Comparison of ENCODE assay signal across 25 mouse cellular contexts in the genomic region with DNA sequence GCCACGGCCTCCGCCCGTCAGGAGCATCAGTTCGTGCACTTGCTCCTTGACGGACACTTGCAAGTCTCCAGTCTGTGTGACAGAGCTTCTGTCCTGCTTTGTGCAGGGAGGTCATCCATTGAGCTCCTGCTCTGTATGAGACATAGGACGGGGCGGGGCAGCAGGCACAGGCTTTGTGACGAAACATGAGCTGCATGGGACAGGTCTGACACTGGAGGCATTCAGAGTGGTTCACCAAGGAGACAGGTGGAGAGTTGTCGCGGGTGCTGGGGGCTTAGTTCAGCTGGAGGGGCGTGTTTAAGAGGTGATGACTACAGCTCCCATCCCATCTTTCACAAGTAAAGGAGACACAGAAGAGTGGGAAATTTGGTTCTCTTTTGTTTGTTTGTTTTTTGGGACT. TPM values are rescaled to one million over a fixed set of nuclear protein-coding genes. Genes with fewer than 3 reads are reported as not detected.
A peak's percentile ranks its signal among the peaks of the same experiment; 100 is the strongest.
DNase-seq lines count a peak whose midpoint lies in the region; ATAC-seq and TF ChIP-seq lines count a peak whose summit lies in the region.
"Had no signal": no experiment of that assay in that cellular context is flagged by ENCODE, and none has a peak within 500 bp of the region (broad histone marks: within the 10 kb centered on the region; RNA-seq: fewer than 3 reads in every experiment).

No protein-coding gene starts in this region.

- H3K36me3 ChIP-seq in midbrain, embryonic 11.5 days (ENCODE audit: control insufficient read depth, insufficient read depth, low read length): peaks cover 24% of the 10 kb centered on the region
- H3K36me3 ChIP-seq in midbrain, embryonic 16.5 days (ENCODE audit: control insufficient read depth, insufficient read depth, low read length): peaks cover 38% of the 10 kb centered on the region
- H3K36me3 ChIP-seq in testis, adult 2 months (ENCODE audit: control insufficient read depth, insufficient read depth, low read length): peaks cover 4% of the 10 kb centered on the region
- peaks cover 79% of the 10 kb centered on the region for H3K36me3 ChIP-seq in intestine, postnatal 0 days (ENCODE audit: control insufficient read depth, insufficient read depth)

- H3K4me3 ChIP-seq in midbrain, embryonic 11.5 days (ENCODE audit: low read depth, low read length): no peak overlapping the region
- no peak overlapping the region for H3K4me3 ChIP-seq in midbrain, embryonic 16.5 days (ENCODE audit: low read depth, low read length)
- no peak overlapping the region for H3K4me3 ChIP-seq in testis, adult 2 months (ENCODE audit: control insufficient read depth, low read depth, low read length)
- no peak overlapping the region for H3K4me3 ChIP-seq in intestine, postnatal 0 days (ENCODE audit: low read depth, low read length)

- H3K4me2 ChIP-seq in midbrain, embryonic 11.5 days: no peak overlapping the region
- no peak overlapping the region for H3K4me2 ChIP-seq in midbrain, embryonic 16.5 days (ENCODE audit: low read length)
- no peak overlapping the region for H3K4me2 ChIP-seq in intestine, postnatal 0 days (replicated peaks; ENCODE audit: low read depth)

- TF ChIP-seq POLR2A in testis, adult 2 months (IDR thresholded peaks at IDR 0.05; ENCODE audit: control insufficient read depth, low read depth, low read length): peak; percentile 23; the same call in 1 of the 2 replicates

- H3K9ac ChIP-seq in midbrain, embryonic 11.5 days (ENCODE audit: low read length): no peak overlapping the region
- H3K9ac ChIP-seq in midbrain, embryonic 16.5 days (ENCODE audit: low read depth, low read length): no peak overlapping the region
- H3K9ac ChIP-seq in intestine, postnatal 0 days (ENCODE audit: low read depth, low read length): no peak overlapping the region

- DNase-seq in midbrain, embryonic 11.5 days (ENCODE audit: low spot score, missing footprints): peak; percentile 10
- no peak for DNase-seq in testis, postnatal 14 days (ENCODE audit: low spot score)
- DNase-seq in R1 (ENCODE audit: low read depth, low spot score) (peak; percentile 62), ZHBTc4 (ENCODE audit: low read depth, low spot score) (peak; percentile 55)
- DNase-seq in right cerebral cortex, adult 2 months (ENCODE audit: low spot score in 2 of 2): no peak
- DNase-seq: adrenal gland, adult 2 months; adrenal gland, adult 8-10 months; adrenal gland, postnatal 10 days; adrenal gland, postnatal 14 days; adrenal gland, postnatal 25 days; adrenal gland, postnatal 36 days; B cell, adult 2 months; cerebellum, adult 11 months; cerebellum, adult 11-12 months; cerebellum, adult 18-20 months; cerebellum, adult 2 months had no signal

- H3K27me3 ChIP-seq in midbrain, embryonic 11.5 days (ENCODE audit: control insufficient read depth, insufficient read depth, low read length): no peaks in the 10 kb centered on the region
- H3K27me3 ChIP-seq in midbrain, embryonic 16.5 days (ENCODE audit: control insufficient read depth, insufficient read depth, low read depth, low read length): no peaks in the 10 kb centered on the region
- no peaks in the 10 kb centered on the region for H3K27me3 ChIP-seq in testis, adult 2 months (ENCODE audit: control insufficient read depth, insufficient read depth, low read length)
- no peaks in the 10 kb centered on the region for H3K27me3 ChIP-seq in intestine, postnatal 0 days (replicated peaks; ENCODE audit: control insufficient read depth, insufficient read depth, low read length)
- H3K27me3 ChIP-seq: CH12.LX, Patski had no signal

- no peak for TF ChIP-seq CTCF in testis, adult 2 months (IDR thresholded peaks at IDR 0.05; ENCODE audit: control insufficient read depth, insufficient read depth, insufficient replicate concordance, low read depth, low read length)
- TF ChIP-seq CTCF in intestine, postnatal 0 days (IDR thresholded peaks at IDR 0.05; ENCODE audit: low read depth): no peak

- H3K9me3 ChIP-seq in midbrain, embryonic 11.5 days (ENCODE audit: control insufficient read depth, low read length): no peaks in the 10 kb centered on the region
- H3K9me3 ChIP-seq in midbrain, embryonic 16.5 days (replicated peaks; ENCODE audit: control insufficient read depth, low read length, poor library complexity, severe bottlenecking): no peaks in the 10 kb centered on the region
- H3K9me3 ChIP-seq in intestine, postnatal 0 days (ENCODE audit: control insufficient read depth): no peaks in the 10 kb centered on the region
- H3K9me3 ChIP-seq: G1E had no signal

- no peak overlapping the region for H3K27ac ChIP-seq in midbrain, embryonic 11.5 days (ENCODE audit: low read depth, low read length)
- no peak overlapping the region for H3K27ac ChIP-seq in midbrain, embryonic 16.5 days (ENCODE audit: low read length)
- H3K27ac ChIP-seq in testis, adult 2 months (ENCODE audit: control insufficient read depth, insufficient read depth, low read depth, low read length): no peak overlapping the region
- H3K27ac ChIP-seq in intestine, postnatal 0 days (ENCODE audit: low read depth, low read length): no peak overlapping the region

- no peaks in the 10 kb centered on the region for H3K4me1 ChIP-seq in midbrain, embryonic 11.5 days (ENCODE audit: control insufficient read depth, insufficient read depth, low read length)
- no peaks in the 10 kb centered on the region for H3K4me1 ChIP-seq in midbrain, embryonic 16.5 days (ENCODE audit: control insufficient read depth, insufficient read depth, low read length)
- H3K4me1 ChIP-seq in testis, adult 2 months (ENCODE audit: control insufficient read depth, insufficient read depth, low read length): no peaks in the 10 kb centered on the region
- H3K4me1 ChIP-seq in intestine, postnatal 0 days (replicated peaks; ENCODE audit: control insufficient read depth, insufficient read depth, low read length): no peaks in the 10 kb centered on the region

- ATAC-seq in midbrain, embryonic 11.5 days (ENCODE audit: low FRiP score): no peak
- ATAC-seq in midbrain, embryonic 16.5 days: no peak
- no peak for ATAC-seq in intestine, postnatal 0 days
- ATAC-seq: activated CD4-positive, CD25-positive, alpha-beta regulatory T cell, adult 4 months; CD4-positive, CD25-positive, alpha-beta regulatory T cell, adult 4 months; Patski had no signal

- WGBS in midbrain, embryonic 11.5 days: 94% methylated on average over 11 of the region's 11 CpGs
- WGBS in midbrain, embryonic 16.5 days: 88% methylated on average over 11 of the region's 11 CpGs
- WGBS in intestine, postnatal 0 days: 88% methylated on average over 11 of the region's 11 CpGs

RNA-seq across cellular contexts. Expression of gene Bsdc1, which starts 14.7 kb away (rescaled TPM):
- polyA plus RNA-seq in midbrain, embryonic 11.5 days (2014; fragmentation: Nextera tagmentation; extraction: Ambion mirVana): 23.3 and 23.7 TPM in 2 replicates
- 31.5 and 34.7 TPM in 2 replicates for polyA plus RNA-seq in midbrain, embryonic 16.5 days (2015; fragmentation: Nextera tagmentation; extraction: Ambion mirVana)
- polyA plus RNA-seq in testis, adult 2 months (2012; rRNA removed): 35.5 and 38.2 TPM in 2 replicates
- 23.6 and 24.8 TPM in 2 replicates for polyA plus RNA-seq in intestine, postnatal 0 days (2015; fragmentation: Nextera tagmentation; extraction: Ambion mirVana)

RNA-seq across cellular contexts. Expression of gene Tssk3, which starts 14.8 kb away (rescaled TPM):
- polyA plus RNA-seq in midbrain, embryonic 11.5 days (2014; fragmentation: Nextera tagmentation; extraction: Ambion mirVana): not detected in 2 replicates
- polyA plus RNA-seq in midbrain, embryonic 16.5 days (2015; fragmentation: Nextera tagmentation; extraction: Ambion mirVana): 1.2 TPM in 2 replicates
- 252 and 267 TPM in 2 replicates for polyA plus RNA-seq in testis, adult 2 months (2012; rRNA removed)
- not detected in 2 replicates for polyA plus RNA-seq in intestine, postnatal 0 days (2015; fragmentation: Nextera tagmentation; extraction: Ambion mirVana)
- polyA plus RNA-seq: activated CD4-positive, CD25-positive, alpha-beta regulatory T cell, adult 4 months; adrenal gland, adult 2 months; C2C12; CD4-positive, CD25-positive, alpha-beta regulatory T cell, adult 4 months; G1E; Patski had no signal

RNA-seq across cellular contexts. Expression of gene Fam229a, which starts 14.9 kb away (rescaled TPM):
- not detected in 2 replicates for polyA plus RNA-seq in midbrain, embryonic 11.5 days (2014; fragmentation: Nextera tagmentation; extraction: Ambion mirVana)
- 0.56 and 0.94 TPM in 2 replicates for polyA plus RNA-seq in midbrain, embryonic 16.5 days (2015; fragmentation: Nextera tagmentation; extraction: Ambion mirVana)
- 945 and 1,232 TPM in 2 replicates for polyA plus RNA-seq in testis, adult 2 months (2012; rRNA removed)
- polyA plus RNA-seq in intestine, postnatal 0 days (2015; fragmentation: Nextera tagmentation; extraction: Ambion mirVana): 0.22 TPM in 1 of 2 replicates, not detected in the other
- polyA plus RNA-seq: activated CD4-positive, CD25-positive, alpha-beta regulatory T cell, adult 4 months; C2C12; CD4-positive, CD25-positive, alpha-beta regulatory T cell, adult 4 months; G1E; Patski had no signal

RNA-seq across cellular contexts. Expression of gene Zbtb8b, which starts 35.4 kb away (rescaled TPM):
- 2.0 and 2.4 TPM in 2 replicates for polyA plus RNA-seq in midbrain, embryonic 11.5 days (2014; fragmentation: Nextera tagmentation; extraction: Ambion mirVana)
- 19.1 and 19.6 TPM in 2 replicates for polyA plus RNA-seq in midbrain, embryonic 16.5 days (2015; fragmentation: Nextera tagmentation; extraction: Ambion mirVana)
- polyA plus RNA-seq in testis, adult 2 months (2012; rRNA removed): 1.0 and 1.3 TPM in 2 replicates
- polyA plus RNA-seq in intestine, postnatal 0 days (2015; fragmentation: Nextera tagmentation; extraction: Ambion mirVana): 0.14 and 0.29 TPM in 2 replicates
- polyA plus RNA-seq: activated CD4-positive, CD25-positive, alpha-beta regulatory T cell, adult 4 months; adrenal gland, adult 2 months; C2C12; CD4-positive, CD25-positive, alpha-beta regulatory T cell, adult 4 months; G1E had no signal

RNA-seq across cellular contexts. Expression of gene Marcksl1, which starts 37.3 kb away (rescaled TPM):
- polyA plus RNA-seq in midbrain, embryonic 11.5 days (2014; fragmentation: Nextera tagmentation; extraction: Ambion mirVana): 1,816 and 1,974 TPM in 2 replicates
- 1,543 and 1,683 TPM in 2 replicates for polyA plus RNA-seq in midbrain, embryonic 16.5 days (2015; fragmentation: Nextera tagmentation; extraction: Ambion mirVana)
- polyA plus RNA-seq in testis, adult 2 months (2012; rRNA removed): 55.6 and 69.9 TPM in 2 replicates
- polyA plus RNA-seq in intestine, postnatal 0 days (2015; fragmentation: Nextera tagmentation; extraction: Ambion mirVana): 126 and 142 TPM in 2 replicates

Comparison
In these comparisons a context has a peak if more than half of its experiments do, and no peak if none do; other contexts are left out.
1. DNase-seq: peak in midbrain, embryonic 11.5 days (single experiment), R1 (single experiment) and ZHBTc4 (single experiment); none in testis, postnatal 14 days (single experiment) and right cerebral cortex, adult 2 months (0 of 2).
2. RNA of gene Tssk3, which starts 14.8 kb away (polyA plus RNA-seq): 252 to 267 TPM in testis, adult 2 months; 1.2 TPM in midbrain, embryonic 16.5 days, not detected in midbrain, embryonic 11.5 days and not detected in intestine, postnatal 0 days; every median in the first group is over 100 times any median in the second.
3. RNA of gene Fam229a, which starts 14.9 kb away (polyA plus RNA-seq): 945 to 1,232 TPM in testis, adult 2 months; 0.56 to 0.94 TPM in midbrain, embryonic 16.5 days, 0.22 TPM in intestine, postnatal 0 days and not detected in midbrain, embryonic 11.5 days; every median in the first group is over 100 times any median in the second.